Mouse (Mus musculus): ENCODE measurements around the gene Pakap.

Pakap gene

DNA sequence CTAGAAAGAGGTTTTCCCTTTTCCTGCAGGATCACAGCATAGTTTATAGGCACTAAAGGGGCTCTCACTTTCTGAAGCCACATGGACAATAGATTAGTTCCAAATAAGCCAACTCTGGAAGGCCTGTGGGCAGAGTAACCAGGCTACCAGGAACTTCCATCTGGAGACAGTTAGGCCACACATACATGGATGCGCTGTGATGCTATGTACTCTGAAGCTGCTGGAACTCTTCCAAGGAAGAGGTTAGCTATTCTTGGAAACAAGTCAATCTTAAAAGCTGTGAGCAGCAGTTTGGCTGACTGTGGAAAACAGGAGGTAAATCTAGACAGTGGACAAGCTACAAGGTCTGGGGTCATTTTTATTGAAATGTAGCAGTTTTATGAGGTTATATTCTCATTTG lies 196.4 kb downstream of the Pakap start:
- no peak for DNase-seq (ENCODE audit: low spot score in 2 of 2)

DNA sequence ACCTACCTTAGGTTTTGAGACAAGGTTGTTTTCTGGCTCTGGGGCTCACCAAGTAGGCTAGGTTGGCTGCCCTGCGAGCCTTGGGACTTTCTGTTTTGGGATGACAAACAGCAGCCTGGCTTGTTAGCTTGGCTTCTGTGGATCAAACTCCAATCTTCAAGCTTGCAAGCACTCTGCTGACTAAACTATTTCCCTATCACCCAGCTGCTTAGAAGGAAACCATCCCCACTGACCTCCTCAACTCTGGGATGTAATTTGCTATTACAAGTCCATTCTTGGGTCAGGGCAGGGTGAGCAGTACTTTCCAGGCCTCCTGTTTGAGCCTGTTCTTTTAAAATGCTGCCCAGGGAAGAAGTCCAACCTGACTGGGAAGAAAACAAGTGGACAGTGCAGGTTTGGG lies 196.9 kb downstream of the Pakap start:
- DNase-seq (ENCODE audit: low spot score in 2 of 2) = no peak

DNA sequence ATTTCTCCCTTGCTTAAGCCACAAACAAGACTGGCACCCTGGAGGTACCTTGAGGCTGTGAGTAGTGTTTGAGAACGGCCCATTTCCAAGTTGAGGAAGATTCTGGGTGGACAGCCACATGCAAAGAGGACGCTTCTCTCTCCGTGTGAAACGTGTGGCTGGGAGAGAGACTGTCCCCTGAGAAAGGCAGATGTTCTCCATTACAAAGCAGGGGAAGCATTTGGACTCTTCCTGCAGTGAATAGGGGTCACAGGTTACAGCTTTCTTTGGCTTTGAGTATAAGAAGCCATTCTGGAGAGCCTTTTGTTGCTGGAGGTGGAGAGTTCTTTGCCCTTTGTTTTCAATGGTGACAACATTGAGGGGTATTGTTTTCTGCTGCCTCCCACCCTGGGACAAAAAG lies 197.8 kb downstream of the Pakap start:
- no peak for DNase-seq (ENCODE audit: low spot score in 2 of 2)

DNA sequence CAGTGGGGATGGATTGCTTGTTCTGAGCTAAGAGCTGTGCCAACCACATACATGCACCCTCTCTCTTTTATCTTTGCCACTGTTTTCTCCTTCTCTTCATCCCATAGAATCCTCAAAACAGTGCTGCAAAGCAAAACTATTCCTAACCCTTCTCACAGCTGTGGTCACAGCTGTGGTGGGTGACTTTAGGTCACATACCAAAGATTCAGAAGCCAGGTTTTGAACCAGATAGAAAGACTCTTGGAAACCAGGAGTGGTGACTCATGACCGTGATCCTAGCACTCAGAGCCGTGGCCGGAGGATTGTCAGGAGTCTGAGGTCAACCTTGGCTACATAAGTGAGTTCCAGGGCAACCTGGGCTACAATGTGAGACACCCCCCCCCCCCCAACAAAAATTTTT lies 201.0 kb downstream of the Pakap start:
- DNase-seq (ENCODE audit: low spot score in 2 of 2) = no peak

DNA sequence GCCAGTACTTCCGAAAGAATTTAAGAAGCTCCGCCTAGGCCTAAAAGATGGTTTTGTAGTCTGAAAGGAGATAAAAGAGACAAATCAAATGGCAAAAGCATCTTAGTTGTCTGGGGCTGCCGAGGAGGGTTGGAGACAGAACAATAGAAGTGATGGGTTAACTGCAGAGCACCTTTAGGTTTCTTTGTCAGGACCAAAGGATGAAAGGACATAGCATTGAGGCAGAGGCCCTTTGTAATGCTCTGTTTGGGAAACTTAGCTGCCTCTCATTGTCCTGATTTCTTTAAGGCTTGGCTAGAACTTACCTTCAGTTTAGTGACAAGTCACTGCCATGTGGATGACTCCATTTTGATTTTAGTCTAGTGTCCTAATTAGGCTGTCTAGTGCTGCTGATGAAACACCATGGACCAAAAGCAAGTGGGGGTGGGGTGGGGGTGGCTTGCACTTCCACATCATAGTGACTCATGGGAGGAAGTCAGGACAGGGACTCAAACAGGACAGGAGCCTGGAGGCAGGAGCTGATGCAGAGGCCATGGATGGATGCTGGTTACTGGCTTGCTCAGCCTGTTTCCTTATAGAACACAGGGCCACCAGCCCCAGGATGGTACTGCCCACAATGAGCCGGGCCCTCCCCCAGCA lies 202.3 kb downstream of the Pakap start:
- no peak for DNase-seq (ENCODE audit: low spot score in 2 of 2)

DNA sequence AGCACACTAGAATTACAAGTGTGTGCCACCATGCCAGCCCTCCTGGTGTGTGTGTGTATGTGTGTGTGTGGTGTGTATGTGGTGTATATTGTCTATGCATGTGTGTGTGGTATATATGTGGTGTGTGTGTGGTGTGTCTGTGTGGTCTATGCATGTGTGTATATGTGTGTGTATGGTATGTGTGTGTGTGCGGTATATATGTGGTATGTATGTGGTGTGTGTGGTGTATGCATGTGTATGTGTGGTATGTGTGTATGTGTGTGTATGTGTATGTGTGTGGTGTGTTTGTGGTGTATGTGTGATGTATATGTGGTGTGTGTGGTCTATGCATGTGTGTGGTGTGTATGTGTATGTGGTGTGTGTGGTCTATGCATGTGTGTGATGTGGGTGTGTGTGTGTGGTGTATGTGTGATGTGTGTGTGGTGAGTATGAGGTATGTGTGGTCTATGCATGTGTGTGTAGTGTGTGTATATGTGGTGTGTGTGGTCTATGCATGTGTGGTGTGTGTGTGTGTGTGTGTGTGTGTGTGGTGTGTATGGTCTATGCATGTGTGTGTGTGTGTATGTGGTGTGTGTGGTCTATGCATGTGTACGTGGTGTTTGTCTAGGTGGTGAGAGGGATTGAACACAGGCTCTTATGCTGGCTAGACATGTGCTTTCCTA lies 203.7 kb downstream of the Pakap start:
- DNase-seq (ENCODE audit: low spot score in 2 of 2) = no peak

DNA sequence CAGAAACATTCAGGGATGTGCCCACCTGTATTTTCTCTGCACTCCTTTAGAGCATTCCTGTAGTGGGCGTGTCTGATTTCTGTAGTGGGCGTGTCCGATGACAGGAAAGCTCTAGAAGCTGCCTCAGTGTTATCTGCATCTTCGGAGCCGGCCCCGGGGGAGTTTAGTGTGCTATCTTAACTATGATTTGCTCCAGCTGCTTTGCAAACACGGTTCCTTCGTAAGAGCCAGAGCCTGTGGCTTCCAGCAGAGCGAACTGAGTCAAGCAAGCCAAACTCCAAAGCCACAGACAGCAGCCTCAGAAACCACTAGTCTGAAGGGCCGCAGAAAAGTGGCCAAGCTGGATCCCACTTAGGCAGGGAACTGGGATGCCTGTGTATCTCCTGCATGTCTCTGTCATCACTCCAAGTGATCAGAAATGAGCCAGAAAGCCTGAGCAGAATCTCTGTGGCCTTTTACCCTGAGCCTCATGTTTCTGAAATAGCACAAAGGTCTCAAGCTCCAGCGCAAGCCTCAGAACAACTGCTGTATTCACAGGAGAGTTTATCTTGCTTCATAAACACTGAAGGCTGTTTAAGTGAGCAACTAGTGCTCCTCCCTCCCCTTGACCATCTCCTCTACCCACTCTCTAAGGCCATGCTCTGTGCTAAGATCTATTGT lies 205.0 kb downstream of the Pakap start:
- DNase-seq (ENCODE audit: low spot score in 2 of 2) = no peak

DNA sequence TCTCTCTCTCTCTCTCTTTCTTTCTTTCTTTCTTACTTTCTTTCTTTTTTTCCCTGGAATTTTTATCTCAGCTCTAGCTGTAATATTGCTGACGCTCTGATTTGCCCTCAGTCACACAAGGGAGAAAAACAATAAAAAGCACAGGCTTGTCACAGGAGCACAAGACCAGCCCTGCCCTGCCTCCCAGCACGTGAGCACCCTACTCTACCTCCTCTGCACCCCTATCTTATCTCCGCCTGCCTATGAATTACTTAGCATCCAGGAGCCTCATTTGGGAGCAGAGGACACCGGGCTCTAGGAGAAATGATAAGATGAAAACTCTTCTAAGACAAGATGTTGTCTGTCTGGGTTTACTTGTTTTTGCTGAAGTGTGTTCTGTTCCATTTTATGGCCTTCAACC lies 206.5 kb downstream of the Pakap start:
- DNase-seq (ENCODE audit: low spot score in 2 of 2) = no peak

DNA sequence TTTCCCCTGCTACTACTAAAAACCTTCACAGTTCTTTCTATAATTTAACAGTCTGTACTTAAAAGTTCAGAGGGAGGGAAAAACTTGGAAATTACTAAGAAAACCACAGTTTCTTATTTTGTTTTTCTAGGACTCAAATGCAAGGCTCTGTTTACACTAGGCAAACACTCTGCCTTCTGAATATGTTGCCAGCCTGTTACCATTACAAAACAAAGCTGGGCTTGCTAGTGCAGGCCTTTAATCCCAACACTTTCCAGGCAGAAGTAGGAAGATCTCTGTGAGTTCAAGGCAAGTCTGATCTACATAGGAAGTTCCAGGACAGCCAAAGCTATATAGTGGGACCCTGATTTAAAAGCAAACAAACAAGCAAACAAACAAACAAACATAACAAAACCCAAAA lies 207.6 kb downstream of the Pakap start:
- DNase-seq (ENCODE audit: low spot score in 2 of 2) = no peak

DNA sequence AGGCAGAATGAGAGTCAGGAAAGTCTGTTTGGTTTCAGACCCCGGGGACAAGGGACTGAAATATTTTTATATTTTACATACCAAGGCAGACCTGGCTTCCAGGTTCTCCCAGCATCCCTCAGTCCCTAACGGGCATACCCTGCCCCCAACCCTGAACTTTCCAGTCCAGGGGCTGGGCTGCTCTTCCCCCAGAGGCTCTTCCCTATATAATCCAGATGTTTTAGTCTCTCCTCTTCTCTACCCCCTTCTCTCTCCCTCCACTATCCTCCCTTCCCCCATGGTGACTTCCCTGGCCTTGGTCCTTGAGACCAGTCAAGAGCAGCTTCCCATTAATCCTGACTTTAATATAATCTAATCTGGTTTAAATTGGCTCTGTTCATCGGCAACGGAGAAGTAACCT lies 212.4 kb downstream of the Pakap start:
- no peak for DNase-seq (ENCODE audit: low spot score in 2 of 2)

DNA sequence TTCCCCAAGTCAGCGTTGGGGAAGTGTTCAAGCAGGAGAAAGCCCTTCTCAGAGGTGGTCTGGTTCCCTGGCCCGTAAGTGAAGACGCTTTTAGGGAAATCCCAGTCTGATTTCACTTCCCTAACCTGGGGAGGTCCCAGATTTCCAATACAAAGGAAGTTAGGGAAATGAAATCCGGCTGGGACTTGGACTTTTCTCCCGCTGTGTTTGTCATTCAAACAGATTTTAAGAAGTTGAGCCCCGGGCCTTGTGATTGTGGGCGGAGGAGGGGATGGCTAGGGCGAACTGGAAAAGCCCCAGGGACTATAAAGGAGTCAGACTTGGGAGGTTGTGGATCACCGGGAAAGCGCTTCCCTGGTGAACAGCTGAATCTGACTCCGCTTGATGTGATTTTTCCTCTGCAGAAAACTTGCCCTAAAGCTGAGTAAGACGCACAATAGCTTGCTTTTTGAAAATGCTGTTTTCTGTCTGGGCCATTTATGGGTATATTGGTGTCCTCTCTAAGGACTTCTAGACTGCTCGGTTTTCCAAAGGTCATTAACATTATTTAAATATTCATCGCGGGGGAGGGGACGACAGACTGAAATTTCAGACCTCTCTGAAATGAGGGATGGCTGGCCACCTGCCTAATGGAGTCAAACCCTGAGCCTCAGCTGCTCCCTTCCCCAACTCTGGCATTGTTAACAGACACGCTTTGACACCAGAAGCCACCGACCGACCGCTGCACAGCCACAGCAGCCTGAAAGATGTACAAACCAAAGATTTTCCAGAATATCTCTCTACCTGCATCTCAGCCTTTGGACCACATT lies 213.1 kb downstream of the Pakap start:
- peak in 1 of 2 experiments; percentile 38 for DNase-seq (ENCODE audit: low spot score in 2 of 2)

DNA sequence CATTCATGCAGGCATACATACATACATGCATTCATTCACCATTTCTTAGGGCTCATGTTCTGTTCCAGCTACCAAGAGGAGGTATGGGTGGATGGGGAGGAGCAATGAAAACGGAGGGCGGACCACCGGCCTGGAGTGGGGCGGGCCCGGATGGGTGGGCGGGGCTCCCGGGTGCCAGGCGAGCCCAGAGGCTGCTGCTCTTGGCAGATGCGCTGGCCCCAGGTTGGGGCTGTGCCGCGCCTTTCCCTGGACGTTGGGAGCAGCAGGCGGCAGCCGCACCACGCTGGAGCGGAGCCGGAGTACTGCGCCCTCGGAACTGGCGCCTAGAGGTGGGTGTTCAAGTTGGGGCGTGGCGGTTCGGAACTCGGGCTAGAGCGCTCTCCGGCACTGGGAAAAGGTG lies 214.0 kb downstream of the Pakap start:
- peak; percentile 42 to 58 for DNase-seq (ENCODE audit: low spot score in 2 of 2)

DNA sequence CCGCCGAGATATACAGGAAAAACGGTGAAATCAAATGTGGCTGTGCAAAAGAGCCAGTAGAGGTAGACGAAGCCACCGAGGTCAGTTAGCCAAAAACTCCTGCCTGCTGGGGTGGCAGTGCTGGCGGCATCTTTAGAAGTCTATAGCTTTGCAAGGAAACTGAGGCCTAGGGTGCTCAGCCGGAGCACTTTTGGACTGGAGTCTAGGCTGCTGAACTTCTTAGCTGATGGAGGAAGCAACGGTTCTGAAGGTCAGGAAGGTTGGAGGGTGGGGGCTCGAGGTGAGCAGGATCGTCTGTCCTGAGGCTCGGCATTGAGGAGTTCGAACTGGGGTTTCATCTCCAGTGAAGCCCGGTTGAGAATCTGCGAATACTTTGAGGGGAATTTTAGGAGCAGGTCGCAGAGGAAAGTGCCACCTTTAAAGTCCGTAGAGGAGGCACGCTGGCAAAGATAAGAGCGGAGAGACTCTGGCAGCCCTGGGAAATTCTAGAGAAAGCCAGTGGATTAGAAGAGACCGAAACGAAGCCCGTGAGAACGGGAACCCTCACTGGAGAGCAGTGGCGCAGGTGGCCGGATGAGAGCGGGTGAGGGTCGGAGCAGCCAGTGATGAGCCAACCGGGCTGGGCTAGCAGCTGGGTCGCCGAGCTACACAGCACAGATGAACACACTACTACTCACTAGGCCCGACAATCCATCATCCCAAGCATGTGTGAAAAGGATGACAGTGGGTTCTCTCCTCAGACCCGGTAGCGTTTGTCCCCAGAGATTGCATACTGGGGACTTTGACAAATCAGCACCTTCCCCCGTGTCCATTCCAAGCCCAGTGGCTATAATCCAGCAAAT lies 214.8 kb downstream of the Pakap start:
- DNase-seq (ENCODE audit: low spot score in 2 of 2) = peak in 1 of 2 experiments; percentile 39

DNA sequence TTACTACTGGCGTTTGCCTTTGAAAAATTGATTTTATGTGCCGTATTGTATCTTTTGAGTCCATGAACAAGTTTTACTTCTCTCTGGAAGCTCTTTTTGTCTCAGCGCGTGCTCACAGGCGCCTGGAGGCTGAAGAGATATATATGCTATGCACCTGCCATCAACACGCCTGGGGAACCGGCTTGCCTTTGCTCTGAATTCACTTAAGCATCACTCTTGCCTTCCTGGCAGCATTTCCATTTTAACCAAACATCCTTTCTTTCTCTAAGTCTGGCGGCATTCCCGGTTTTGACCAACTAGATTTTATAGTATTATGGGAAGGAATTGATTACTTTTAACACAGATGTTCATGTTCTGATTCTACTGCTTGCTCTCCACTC lies 215.4 kb downstream of the Pakap start:
- DNase-seq (ENCODE audit: low spot score in 2 of 2) = peak; percentile 27 to 45

DNA sequence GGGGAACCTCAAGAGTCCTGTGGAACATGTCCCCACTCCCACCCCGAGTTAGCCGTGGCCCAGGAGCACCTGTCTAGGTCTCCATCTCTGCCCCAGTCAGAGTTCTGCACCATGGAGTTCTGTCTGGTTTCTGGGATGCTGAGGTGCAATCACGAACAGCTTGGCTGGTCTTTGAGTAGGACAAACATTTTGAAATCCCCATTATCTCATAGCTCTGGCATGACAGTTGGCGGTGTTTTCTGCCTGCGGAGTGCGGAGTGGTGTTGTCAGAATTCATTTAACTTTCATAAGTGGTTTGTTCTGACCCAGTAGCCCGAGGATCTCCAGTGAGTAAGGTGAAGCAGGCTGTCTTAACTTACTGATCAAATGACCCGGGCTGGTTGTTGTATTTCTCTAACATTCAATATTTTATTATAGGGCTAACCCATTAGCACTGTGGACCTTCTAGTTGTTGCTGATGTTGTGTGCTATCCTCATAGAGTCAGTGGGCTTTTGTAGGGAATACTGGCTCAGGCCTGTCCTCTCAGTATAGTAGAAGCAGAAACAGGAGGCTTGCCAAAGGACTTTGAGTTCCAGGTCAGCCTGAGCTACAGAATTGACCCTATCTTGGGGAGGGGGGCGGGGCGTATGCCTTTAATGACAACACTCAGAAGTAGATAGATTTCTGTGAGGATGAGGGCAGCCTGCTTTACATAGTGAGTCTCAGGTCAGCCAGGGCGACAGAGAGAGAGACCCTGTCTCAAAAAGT lies 216.0 kb downstream of the Pakap start:
- DNase-seq (ENCODE audit: low spot score in 2 of 2) = no peak

DNA sequence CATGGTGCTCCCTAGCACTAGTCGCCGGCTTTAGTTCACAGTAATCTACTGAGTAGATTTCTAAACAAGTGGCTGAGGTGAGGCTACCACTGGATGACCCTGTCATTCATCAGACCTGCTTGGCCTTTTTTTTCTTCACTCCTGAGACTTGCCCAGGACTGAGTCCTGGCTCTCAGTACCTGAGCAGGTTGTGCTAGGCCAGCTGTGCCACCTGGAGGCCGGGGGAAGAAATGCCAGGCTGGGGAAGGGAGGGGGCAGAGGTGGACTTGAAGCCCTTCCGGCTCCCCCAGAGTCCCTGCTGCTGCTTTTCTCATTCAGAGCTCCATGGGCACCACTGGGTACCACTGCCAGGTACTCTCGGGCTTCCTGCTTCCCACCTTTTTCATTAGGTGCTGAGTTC lies 220.7 kb downstream of the Pakap start:
- no peak for DNase-seq (ENCODE audit: low spot score in 2 of 2)

DNA sequence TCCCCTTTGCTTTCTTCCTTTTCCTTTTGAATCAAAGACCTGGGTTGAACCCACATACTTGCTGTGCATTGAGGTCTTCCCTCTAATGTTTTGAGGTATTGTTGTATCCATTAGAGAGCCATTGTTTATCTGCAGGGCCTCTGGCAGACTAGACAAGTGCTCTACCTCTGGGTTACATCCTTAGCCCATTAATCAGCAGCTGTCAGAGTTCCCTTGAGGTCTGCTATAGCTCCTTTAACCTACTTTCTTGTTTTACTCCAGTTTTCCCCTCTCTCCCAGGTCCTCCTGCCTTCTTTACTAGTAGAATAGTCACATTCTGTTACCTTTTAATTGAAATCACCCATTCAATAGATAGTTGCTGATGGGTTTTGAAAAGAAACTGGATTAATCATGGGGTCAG lies 221.1 kb downstream of the Pakap start:
- no peak for DNase-seq (ENCODE audit: low spot score in 2 of 2)

DNA sequence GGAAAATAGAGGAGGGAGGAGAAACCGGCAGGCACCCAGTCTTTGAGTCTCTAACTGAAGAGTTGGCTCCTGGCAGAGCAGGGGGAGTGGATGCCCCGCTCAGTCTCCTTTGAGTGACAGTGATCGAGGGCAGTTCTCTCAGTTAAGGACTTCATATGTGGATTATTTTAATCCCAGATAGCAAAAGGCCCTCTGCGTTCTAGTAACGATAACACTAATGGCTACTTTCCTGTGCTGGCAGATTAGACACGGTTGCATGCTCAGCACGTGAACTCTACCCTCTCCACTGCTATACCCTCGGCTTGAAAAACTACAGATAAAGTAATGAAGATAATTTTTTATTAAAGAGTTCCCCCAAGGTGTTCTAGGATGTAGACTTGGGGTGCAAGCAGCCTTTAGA lies 226.0 kb downstream of the Pakap start:
- DNase-seq (ENCODE audit: low spot score in 2 of 2) = no peak

DNA sequence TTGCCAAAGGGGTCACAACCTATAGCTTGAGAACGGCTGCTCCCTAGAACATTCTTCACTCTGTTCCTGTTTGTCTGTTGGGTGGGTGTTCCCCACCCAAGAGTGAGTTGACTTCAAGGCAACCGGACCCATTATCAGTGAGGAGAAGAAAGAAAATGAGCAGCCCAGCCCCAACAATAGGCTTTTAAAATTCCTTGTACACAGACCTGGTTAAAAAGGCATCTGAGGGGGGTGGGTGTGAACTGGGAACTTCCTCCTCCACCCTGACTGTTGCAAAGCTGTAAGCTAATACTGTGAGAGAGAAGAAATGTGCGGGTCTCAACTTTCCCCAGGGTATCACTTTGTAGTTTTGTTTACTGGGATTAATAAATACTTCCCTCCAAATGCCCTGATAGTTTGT lies 226.6 kb downstream of the Pakap start:
- no peak for DNase-seq (ENCODE audit: low spot score in 2 of 2)

DNA sequence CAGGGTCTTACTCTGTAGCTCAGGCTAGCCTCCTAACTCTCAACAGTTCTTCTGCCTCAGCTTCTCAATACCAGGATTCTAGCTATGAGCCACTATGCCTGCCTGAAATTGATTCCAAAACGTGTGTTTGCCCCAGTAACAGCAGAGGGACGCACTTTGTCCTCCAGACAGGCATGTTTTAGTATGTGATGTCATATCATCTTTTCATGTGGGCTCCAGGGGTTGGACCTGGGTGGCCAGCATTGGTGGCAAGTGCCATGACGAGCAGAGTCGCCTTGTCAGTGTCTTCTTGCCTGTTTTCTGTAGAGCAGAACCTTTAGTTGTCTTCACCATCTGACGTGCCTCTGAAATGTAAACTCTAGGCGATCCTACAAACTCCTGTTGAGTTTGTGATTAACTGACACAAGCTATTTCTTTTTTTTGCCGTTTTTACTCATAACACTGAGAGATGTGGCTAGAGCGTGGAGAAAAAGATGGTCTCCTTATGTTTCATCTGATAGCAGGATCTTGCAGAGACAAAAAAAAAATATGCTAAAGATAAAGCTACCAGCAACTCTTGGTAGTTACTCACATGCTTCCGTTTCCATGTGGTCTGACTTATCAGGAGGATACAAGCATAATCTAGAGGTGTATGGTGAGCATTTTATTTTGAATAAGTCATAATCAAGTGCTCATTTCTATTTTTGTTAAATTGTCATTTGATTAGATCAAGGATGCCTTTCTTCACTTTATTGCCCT lies 229.7 kb downstream of the Pakap start:
- DNase-seq (ENCODE audit: low spot score in 2 of 2) = no peak
